Mouse (Mus musculus) liver (tissue): ENCODE measurements at regions not wholly inside any gene's neighbourhood (a gene's known extent, or its start where the extent isn't known, plus 50 kb on each side); places are given as distances from the start of the nearest gene placed in this dataset.
"Not testable (repeated sequence)": the region's sequence is repeated elsewhere in the genome, so short reads cannot be mapped to it uniquely, and the experiment has no call there.

Experiments
- DNase-seq: peaks from one replicate; pipeline ENCODE4 v3.0.0-alpha.2; 2020; ENCODE audit warnings: mixed read lengths

GRCm38 (mm10) chr4:105656071-105656655 lies 133.5 kb upstream of the Gm12728 start:
- peak; percentile 16 for DNase-seq

DNA sequence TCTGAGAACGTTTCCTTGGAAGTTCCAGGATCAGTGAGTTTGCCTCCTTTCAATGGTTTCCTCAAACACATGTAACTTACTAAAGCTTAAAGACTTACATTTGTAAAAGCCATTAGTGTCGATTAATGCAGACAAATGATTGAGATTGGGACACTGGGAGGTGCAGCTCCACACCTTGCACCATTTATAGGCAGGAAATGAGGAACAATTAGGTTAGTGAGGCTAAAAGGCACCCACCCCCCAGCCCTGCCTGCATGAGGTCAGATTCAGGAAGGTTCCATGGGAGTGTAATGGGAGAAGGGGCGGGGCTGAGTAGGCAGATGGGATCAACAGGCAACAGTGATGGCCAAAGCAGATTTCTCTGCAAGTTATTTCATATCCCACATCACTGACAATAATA lies 131.1 kb upstream of the Gm12728 start:
- DNase-seq: no peak

DNA sequence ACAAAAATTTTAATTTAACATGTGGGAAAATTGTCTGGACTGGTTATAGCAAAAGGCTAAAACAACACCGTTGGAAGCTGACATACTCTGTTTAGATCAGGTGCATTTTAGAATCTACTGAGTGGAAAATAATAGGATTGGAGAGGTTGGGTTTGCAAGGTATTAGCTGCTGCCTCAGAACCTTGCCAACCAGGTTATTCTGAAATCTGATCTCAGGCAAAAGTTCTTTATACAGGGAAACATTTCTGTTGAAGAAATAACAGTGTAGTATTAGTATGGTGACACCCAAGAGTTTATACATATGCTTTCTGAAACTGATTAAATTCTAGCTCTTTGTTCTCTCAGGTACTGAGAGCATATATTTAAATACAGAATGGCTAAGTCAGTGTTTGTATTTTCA lies 113.0 kb upstream of the Gm12728 start:
- DNase-seq: no peak

DNA sequence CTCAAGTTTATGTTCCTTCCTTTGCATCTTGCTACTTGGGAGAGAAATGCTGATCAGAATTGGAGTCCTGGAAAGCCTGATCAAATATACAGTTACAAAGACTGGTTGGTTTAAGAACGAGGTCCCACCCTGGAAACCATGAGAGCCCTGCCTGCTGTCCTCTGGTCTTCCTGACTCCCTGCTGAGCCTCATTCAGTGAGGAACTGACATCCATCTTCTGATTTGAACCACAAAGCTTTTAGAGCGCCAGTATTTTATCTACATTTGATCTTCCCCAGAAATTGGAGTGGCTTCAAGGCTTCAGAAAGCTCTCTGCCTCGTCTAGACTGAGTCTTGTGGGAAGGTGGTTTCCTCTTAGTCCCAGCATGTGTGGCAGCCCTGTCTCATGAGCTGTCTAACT lies 99.0 kb upstream of the Gm12728 start:
- no peak for DNase-seq

GRCm38 (mm10) chr4:105692380-105692779 lies 97.3 kb upstream of the Gm12728 start:
- no peak for DNase-seq

DNA sequence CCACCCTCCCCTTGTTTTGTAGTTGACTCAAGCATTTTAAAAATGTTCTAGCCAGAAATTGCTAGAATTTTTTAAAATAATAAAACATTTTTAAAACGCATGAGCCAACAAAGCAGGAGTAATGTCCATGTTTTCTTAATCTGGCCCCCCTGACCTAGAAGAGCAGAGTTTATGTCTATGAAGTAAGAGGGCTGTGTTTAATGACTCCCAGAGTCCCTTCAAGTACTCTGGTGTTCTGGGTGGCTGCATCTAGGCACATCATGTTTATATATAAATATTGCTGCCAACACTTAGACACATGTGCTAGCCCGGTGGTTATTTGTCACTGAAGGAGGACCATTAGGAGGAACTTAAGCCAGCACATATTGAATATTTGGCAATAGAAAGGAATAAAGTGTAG lies 93.8 kb upstream of the Gm12728 start:
- DNase-seq: no peak

GRCm38 (mm10) chr4:105697123-105697522 lies 92.5 kb upstream of the Gm12728 start:
- DNase-seq: no peak

GRCm38 (mm10) chr4:105702036-105702435 lies 87.6 kb upstream of the Gm12728 start:
- DNase-seq: no peak

GRCm38 (mm10) chr4:105703408-105703807 lies 86.3 kb upstream of the Gm12728 start:
- no peak for DNase-seq

GRCm38 (mm10) chr4:105704271-105704670 lies 85.4 kb upstream of the Gm12728 start:
- no peak for DNase-seq

DNA sequence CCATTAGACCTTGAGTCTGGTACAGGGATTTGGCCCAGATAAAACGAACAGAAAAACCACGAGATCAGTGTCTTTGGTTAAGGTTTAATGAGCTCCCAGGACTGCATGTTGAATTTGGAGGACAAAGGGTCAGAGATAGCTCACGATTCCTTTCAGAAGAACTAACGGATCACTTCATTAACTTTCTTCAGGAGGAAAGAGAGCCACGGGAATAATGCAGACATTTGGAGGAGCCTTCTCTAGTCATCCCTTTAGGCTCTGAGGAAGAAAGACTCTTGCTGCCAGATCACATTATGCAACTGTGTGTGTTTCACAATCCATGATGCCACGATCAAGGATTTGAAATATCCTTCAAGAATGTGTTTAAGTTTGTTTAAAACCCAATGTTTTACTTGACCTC lies 83.7 kb upstream of the Gm12728 start:
- DNase-seq: no peak

GRCm38 (mm10) chr4:105708080-105708796 lies 81.4 kb upstream of the Gm12728 start:
- no peak for DNase-seq

DNA sequence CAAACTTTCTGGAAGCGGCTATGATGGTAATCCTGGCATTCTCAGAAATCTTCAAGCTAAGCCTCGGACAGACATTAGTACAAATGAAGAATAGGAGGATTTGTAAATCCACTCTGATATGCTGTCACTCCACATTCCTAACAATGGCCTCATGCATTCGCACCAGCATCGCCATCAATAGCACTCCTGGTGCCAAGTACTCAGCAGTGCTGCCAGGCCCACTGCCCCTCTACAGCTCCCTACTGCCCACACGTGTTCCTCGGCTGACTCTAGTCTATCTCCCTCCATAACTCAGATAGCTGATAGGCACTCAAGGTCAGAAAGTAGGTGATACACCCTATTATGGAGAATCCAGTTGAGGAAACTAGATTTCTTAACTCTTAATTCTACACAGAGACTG lies 75.7 kb upstream of the Gm12728 start:
- no peak for DNase-seq

DNA sequence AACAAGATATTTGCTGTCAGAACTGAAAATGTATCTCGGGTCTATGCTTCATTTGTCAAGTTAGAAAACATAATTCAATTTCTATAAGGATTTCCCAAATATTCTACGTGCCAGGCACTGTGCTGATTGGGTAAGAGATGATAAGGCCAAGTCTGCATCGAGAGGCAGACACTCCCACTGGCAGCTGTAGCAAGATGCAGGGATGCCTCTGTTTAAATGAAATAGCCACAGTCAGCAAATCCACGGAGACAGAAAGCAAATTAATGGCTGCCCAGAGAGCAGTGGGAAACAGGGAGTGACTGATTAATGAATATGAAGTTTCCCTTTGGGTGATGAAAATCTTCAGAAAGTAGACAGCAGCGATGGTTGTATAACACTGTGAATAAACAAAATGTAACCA lies 71.6 kb upstream of the Gm12728 start:
- no peak for DNase-seq

GRCm38 (mm10) chr4:105728696-105729095 lies 61.0 kb upstream of the Gm12728 start:
- no peak for DNase-seq

DNA sequence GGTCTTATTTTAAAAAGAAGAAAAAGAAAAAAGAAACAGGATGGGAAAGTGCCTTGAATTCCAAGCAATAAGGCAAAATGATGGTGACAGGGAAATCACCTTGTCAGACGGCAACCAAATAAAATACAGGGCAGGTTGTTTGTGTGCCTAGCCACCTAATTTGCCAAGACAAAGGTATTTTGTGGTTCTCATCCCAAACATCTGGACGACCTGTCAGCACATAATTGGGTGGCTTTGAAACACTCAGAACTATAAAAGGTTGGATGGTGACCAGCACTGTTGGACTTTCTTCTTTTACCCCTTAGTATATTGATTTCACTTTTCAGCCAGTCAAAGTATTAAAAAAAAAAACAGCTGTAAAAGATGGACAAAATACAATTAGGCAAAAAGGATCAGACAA lies 58.8 kb upstream of the Gm12728 start:
- DNase-seq: no peak

GRCm38 (mm10) chr4:105735116-105735515 lies 54.6 kb upstream of the Gm12728 start:
- DNase-seq: not testable (repeated sequence)
